Mouse (Mus musculus): ENCODE results near the gene Pvr. TPM values are rescaled to one million over a fixed set of nuclear protein-coding genes. Genes with fewer than 3 reads are reported as not detected.
A peak's percentile ranks its signal among the peaks of the same experiment; 100 is the strongest.
"Not testable (repeated sequence)": the region's sequence is repeated elsewhere in the genome, so short reads cannot be mapped to it uniquely, and the experiment has no call there.

Gene Pvr
- total RNA-seq, 2 experiments from 2014 or later, result 14.6 to 14.8 TPM

- H3K27ac ChIP-seq, result no peak overlapping the region
- no peak overlapping the region for H3K4me3 ChIP-seq
- intact Hi-C loops (cut with DNase I), result no loop called here
- DNase-seq (ENCODE audit: extremely low spot score in 1 of 2, low spot score in 2 of 2), result no peak
- no peak for TF ChIP-seq CTCF (IDR thresholded peaks at IDR 0.05)
Observed at GRCm38 (mm10) chr7:19932133-19932876, 11.3 kb upstream of the Pvr start.

GRCm38 (mm10) chr7:19930481-19930880 is 9.5 kb upstream of the Pvr start:
- DNase-seq (ENCODE audit: extremely low spot score in 1 of 2, low spot score in 2 of 2); intact Hi-C loops (cut with DNase I); H3K27ac ChIP-seq; H3K4me3 ChIP-seq: not testable (repeated sequence)

DNA sequence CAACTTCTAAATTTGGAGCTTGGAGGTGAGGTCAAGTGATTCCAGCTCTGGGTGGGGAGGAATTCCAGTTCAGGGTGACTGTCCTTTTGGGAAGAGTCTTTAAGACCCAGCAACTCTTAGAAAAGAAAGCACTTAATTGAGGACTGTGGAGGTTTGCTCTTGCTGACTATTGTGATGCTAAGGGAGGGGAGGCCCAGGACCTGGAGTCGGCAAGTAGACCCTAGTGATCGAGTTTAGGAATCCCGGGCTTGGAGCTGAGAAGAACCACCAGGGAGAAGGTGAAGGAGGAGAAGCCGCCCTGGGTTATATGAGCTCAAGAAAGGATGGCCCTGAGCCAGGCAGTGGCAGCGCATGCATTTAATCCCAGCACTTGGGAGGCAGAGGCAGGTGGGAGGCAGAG is 7.5 kb upstream of the Pvr start:
- H3K27ac ChIP-seq, result no peak overlapping the region
- H3K4me3 ChIP-seq, result no peak overlapping the region
- no peak for DNase-seq (ENCODE audit: extremely low spot score in 1 of 2, low spot score in 2 of 2)
- no peak for TF ChIP-seq CTCF (IDR thresholded peaks at IDR 0.05)
- intact Hi-C loops (cut with DNase I), result no loop called here

- TF ChIP-seq CTCF (IDR thresholded peaks at IDR 0.05), result no peak
- DNase-seq (ENCODE audit: extremely low spot score in 1 of 2, low spot score in 2 of 2), result no peak
- no peak overlapping the region for H3K27ac ChIP-seq
- intact Hi-C loops (cut with DNase I), result no loop called here
- no peak overlapping the region for H3K4me3 ChIP-seq
Observed at GRCm38 (mm10) chr7:19926849-19927480, 6.0 kb upstream of the Pvr start.

DNA sequence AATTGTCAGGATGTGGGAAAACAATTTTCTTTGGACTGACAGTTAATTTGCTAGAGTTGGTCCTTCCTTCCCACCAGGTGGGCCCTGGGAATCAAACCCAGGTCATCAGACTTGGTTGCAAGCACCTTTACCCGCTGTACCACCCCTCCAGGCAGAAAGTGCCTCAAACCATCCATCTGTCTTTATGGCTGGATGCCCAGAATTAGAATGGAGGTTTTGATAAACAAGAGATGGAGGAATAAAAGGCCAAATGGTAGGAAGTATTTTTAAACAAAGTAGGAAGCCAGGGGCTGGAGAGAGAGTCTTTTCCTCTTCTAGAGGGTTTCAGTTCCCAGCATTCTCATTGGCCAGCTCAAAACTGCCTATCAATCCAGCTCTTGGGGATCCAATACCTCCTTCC is 4.4 kb upstream of the Pvr start:
- no peak for TF ChIP-seq CTCF (IDR thresholded peaks at IDR 0.05)
- no peak overlapping the region for H3K4me3 ChIP-seq
- DNase-seq (ENCODE audit: extremely low spot score in 1 of 2, low spot score in 2 of 2), result no peak
- intact Hi-C loops (cut with DNase I), result no loop called here
- H3K27ac ChIP-seq, result no peak overlapping the region

GRCm38 (mm10) chr7:19923797-19924196 is 2.8 kb upstream of the Pvr start:
- no peak overlapping the region for H3K4me3 ChIP-seq
- TF ChIP-seq CTCF (IDR thresholded peaks at IDR 0.05), result no peak
- intact Hi-C loops (cut with DNase I), result no loop called here
- no peak overlapping the region for H3K27ac ChIP-seq
- DNase-seq (ENCODE audit: extremely low spot score in 1 of 2, low spot score in 2 of 2), result no peak

- no peak for DNase-seq (ENCODE audit: extremely low spot score in 1 of 2, low spot score in 2 of 2)
- no peak for TF ChIP-seq CTCF (IDR thresholded peaks at IDR 0.05)
- no peak overlapping the region for H3K27ac ChIP-seq
- intact Hi-C loops (cut with DNase I), result no loop called here
- H3K4me3 ChIP-seq, result no peak overlapping the region
Observed at GRCm38 (mm10) chr7:19923354-19923753, 2.4 kb upstream of the Pvr start.

- Histone ChIP-seq H3K4me3 (peak overlapping the region; percentile 71), H3K27ac (peak overlapping the region; percentile 55)
- intact Hi-C loops (cut with DNase I), result no loop called here
- DNase-seq (ENCODE audit: extremely low spot score in 1 of 2, low spot score in 2 of 2), result no peak
- no peak for TF ChIP-seq CTCF (IDR thresholded peaks at IDR 0.05)
Observed at GRCm38 (mm10) chr7:19920166-19920505, 824 bp downstream of the Pvr start.

- Histone ChIP-seq H3K27ac (no peak overlapping the region), H3K4me3 (no peak overlapping the region)
- TF ChIP-seq CTCF (IDR thresholded peaks at IDR 0.05), result no peak
- intact Hi-C loops (cut with DNase I), result no loop called here
- no peak for DNase-seq (ENCODE audit: extremely low spot score in 1 of 2, low spot score in 2 of 2)
Observed at GRCm38 (mm10) chr7:19914558-19914957, 6.4 kb downstream of the Pvr start.

- intact Hi-C loops (cut with DNase I), result no loop called here
- TF ChIP-seq CTCF (IDR thresholded peaks at IDR 0.05), result no peak
- Histone ChIP-seq H3K27ac (no peak overlapping the region), H3K4me3 (no peak overlapping the region)
- DNase-seq (ENCODE audit: extremely low spot score in 1 of 2, low spot score in 2 of 2), result no peak
Observed at GRCm38 (mm10) chr7:19911695-19912524, 9.1 kb downstream of the Pvr start.

- DNase-seq (ENCODE audit: extremely low spot score in 1 of 2, low spot score in 2 of 2), result no peak
- intact Hi-C loops (cut with DNase I), result no loop called here
- TF ChIP-seq CTCF (IDR thresholded peaks at IDR 0.05), result no peak
- H3K27ac ChIP-seq, result no peak overlapping the region
- no peak overlapping the region for H3K4me3 ChIP-seq
Observed at GRCm38 (mm10) chr7:19911292-19911658, 9.7 kb downstream of the Pvr start.

All from left cerebral cortex, adult 2 months (tissue).